ENCODE assay signal across 8 mouse cellular contexts in the genomic region with DNA sequence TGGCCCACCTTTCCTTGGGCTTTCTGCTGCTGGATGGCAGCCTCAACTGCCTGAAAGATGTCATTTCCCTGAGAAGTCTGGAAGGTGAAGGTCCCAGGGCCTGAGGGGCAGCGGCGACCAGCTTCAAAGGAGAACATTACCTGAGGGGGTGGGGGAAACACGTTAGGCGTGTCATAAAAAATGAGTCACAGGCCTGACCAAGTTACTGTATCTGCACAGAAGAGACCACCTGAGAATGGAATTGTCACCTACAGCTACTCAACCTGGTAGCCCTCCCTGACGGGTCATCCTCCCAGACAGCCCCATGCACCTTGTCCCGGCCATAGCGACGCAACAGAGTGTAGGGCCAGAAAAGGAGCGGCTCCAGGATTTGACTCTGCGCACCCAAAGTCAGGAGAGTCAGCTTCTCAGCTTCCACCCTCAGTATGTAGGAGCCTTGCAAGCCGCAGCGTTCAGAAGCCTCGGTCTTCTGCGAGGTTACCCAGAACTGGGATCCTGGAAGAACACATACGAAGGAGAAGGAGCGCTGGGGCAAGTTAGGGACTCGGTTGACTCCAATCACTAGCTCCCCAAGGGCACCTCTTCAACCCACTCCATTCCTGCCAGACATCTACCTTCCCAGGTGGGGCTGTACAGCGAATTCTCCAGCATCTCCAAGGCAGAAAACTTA. TPM values are rescaled to one million over a fixed set of nuclear protein-coding genes. Genes with fewer than 3 reads are reported as not detected.
A peak's percentile ranks its signal among the peaks of the same experiment; 100 is the strongest.
DNase-seq lines count a peak whose midpoint lies in the region; ATAC-seq and TF ChIP-seq lines count a peak whose summit lies in the region.

No protein-coding gene starts in this region.

- intact Hi-C loops in left cerebral cortex, adult 2 months (cut with DNase I), result no loop called here
- intact Hi-C loops in left cerebral cortex, postnatal 4 days (cut with DNase I), result no loop called here

- DNase-seq in left cerebral cortex, adult 2 months (ENCODE audit: extremely low spot score in 1 of 2, low spot score in 2 of 2), result no peak
- DNase-seq in left cerebral cortex, adult 9 months (ENCODE audit: low spot score in 2 of 2), result no peak
- DNase-seq in cerebellum, adult 8-10 months, result no peak
- no peak for DNase-seq in left cerebral cortex, postnatal 4 days
- no peak for DNase-seq in spleen, postnatal 14 days (ENCODE audit: low spot score in 2 of 2)

- peaks cover 41% of the 10 kb centered on the region for H3K4me1 ChIP-seq in embryonic facial prominence, embryonic 12.5 days
- peaks cover 17% of the 10 kb centered on the region for H3K4me1 ChIP-seq in intestine, embryonic 15.5 days (replicated peaks)
- H3K4me1 ChIP-seq in neural tube, embryonic 12.5 days, result peaks cover 29% of the 10 kb centered on the region

- no peaks in the 10 kb centered on the region for H3K9me3 ChIP-seq in embryonic facial prominence, embryonic 12.5 days
- no peaks in the 10 kb centered on the region for H3K9me3 ChIP-seq in intestine, embryonic 15.5 days
- no peaks in the 10 kb centered on the region for H3K9me3 ChIP-seq in neural tube, embryonic 12.5 days

- peaks cover 43% of the 10 kb centered on the region for H3K27me3 ChIP-seq in embryonic facial prominence, embryonic 12.5 days
- H3K27me3 ChIP-seq in intestine, embryonic 15.5 days (replicated peaks), result peaks cover 9% of the 10 kb centered on the region
- peaks cover 48% of the 10 kb centered on the region for H3K27me3 ChIP-seq in neural tube, embryonic 12.5 days (replicated peaks)

- no peak for ATAC-seq in embryonic facial prominence, embryonic 12.5 days (ENCODE audit: insufficient number of reproducible peaks, insufficient read depth, low FRiP score, low TSS enrichment)
- no peak for ATAC-seq in intestine, embryonic 15.5 days
- no peak for ATAC-seq in neural tube, embryonic 12.5 days (ENCODE audit: low FRiP score, low read depth)

- H3K36me3 ChIP-seq in embryonic facial prominence, embryonic 12.5 days, result no peaks in the 10 kb centered on the region
- 0 out of 2 replicates have a peak, but pooled peaks cover 3% of the 10 kb centered on the region for H3K36me3 ChIP-seq in intestine, embryonic 15.5 days
- no peaks in the 10 kb centered on the region for H3K36me3 ChIP-seq in neural tube, embryonic 12.5 days

- H3K4me2 ChIP-seq in embryonic facial prominence, embryonic 12.5 days (replicated peaks), result peak overlapping the region; percentile 85
- peak overlapping the region; percentile 90 for H3K4me2 ChIP-seq in intestine, embryonic 15.5 days (replicated peaks)
- H3K4me2 ChIP-seq in neural tube, embryonic 12.5 days (replicated peaks), result peak overlapping the region; percentile 85

- TF ChIP-seq CTCF in left cerebral cortex, adult 2 months (IDR thresholded peaks at IDR 0.05), result no peak

- peak overlapping the region; percentile 20; the same call in 1 of the 2 replicates for H3K9ac ChIP-seq in embryonic facial prominence, embryonic 12.5 days
- peak overlapping the region; percentile 68 for H3K9ac ChIP-seq in intestine, embryonic 15.5 days
- H3K9ac ChIP-seq in neural tube, embryonic 12.5 days, result no peak overlapping the region

- peak overlapping the region; percentile 52 for H3K4me3 ChIP-seq in left cerebral cortex, adult 2 months
- peak overlapping the region; percentile 59 for H3K4me3 ChIP-seq in embryonic facial prominence, embryonic 12.5 days
- peak overlapping the region; percentile 66 for H3K4me3 ChIP-seq in intestine, embryonic 15.5 days (replicated peaks)
- peak overlapping the region; percentile 48; the same call in 1 of the 2 replicates for H3K4me3 ChIP-seq in neural tube, embryonic 12.5 days

- H3K27ac ChIP-seq in left cerebral cortex, adult 2 months, result no peak overlapping the region
- H3K27ac ChIP-seq in embryonic facial prominence, embryonic 12.5 days, result no peak overlapping the region
- no peak overlapping the region for H3K27ac ChIP-seq in intestine, embryonic 15.5 days
- H3K27ac ChIP-seq in neural tube, embryonic 12.5 days, result no peak overlapping the region

- WGBS in embryonic facial prominence, embryonic 12.5 days, result 16% methylated on average over 18 of the region's 18 CpGs
- 39% methylated on average over 18 of the region's 18 CpGs for WGBS in intestine, embryonic 15.5 days
- WGBS in neural tube, embryonic 12.5 days, result 21% methylated on average over 18 of the region's 18 CpGs

RNA-seq across cellular contexts. Expression of a gene that starts 1.2 kb away (rescaled TPM):
- 1 to 10 TPM; 1.4 to 2.1 TPM for total RNA-seq in left cerebral cortex, adult 2 months (2021)
- polyA plus RNA-seq in embryonic facial prominence, embryonic 12.5 days (2016; fragmentation: Nextera tagmentation; extraction: Ambion mirVana), result 11.0 and 11.8 TPM in 2 replicates
- 9.7 and 9.8 TPM in 2 replicates for polyA plus RNA-seq in intestine, embryonic 15.5 days (2015; fragmentation: Nextera tagmentation; extraction: Ambion mirVana)
- polyA plus RNA-seq in neural tube, embryonic 12.5 days (2016; fragmentation: Nextera tagmentation; extraction: Ambion mirVana), result 5.8 and 6.5 TPM in 2 replicates
- 1 to 10 TPM in 1 of 2 experiments, under 1 TPM in 1; 0.76 to 1.7 TPM for total RNA-seq in left cerebral cortex, postnatal 4 days (2021)

RNA-seq across cellular contexts. Expression of a gene that starts 1.9 kb away (rescaled TPM):
- 1 to 10 TPM; 2.0 to 3.5 TPM for total RNA-seq in left cerebral cortex, adult 2 months (2021)
- 17.9 and 21.9 TPM in 2 replicates for polyA plus RNA-seq in embryonic facial prominence, embryonic 12.5 days (2016; fragmentation: Nextera tagmentation; extraction: Ambion mirVana)
- 12.7 and 14.2 TPM in 2 replicates for polyA plus RNA-seq in intestine, embryonic 15.5 days (2015; fragmentation: Nextera tagmentation; extraction: Ambion mirVana)
- 9.1 and 9.4 TPM in 2 replicates for polyA plus RNA-seq in neural tube, embryonic 12.5 days (2016; fragmentation: Nextera tagmentation; extraction: Ambion mirVana)
- total RNA-seq in left cerebral cortex, postnatal 4 days (2021), result 1 to 10 TPM; 3.2 to 3.6 TPM

RNA-seq across cellular contexts. Expression of a gene that starts 22.3 kb away (rescaled TPM):
- 100 to 1,000 TPM; 130 to 135 TPM for total RNA-seq in left cerebral cortex, adult 2 months (2021)
- 154 and 167 TPM in 2 replicates for polyA plus RNA-seq in embryonic facial prominence, embryonic 12.5 days (2016; fragmentation: Nextera tagmentation; extraction: Ambion mirVana)
- polyA plus RNA-seq in intestine, embryonic 15.5 days (2015; fragmentation: Nextera tagmentation; extraction: Ambion mirVana), result 212 and 228 TPM in 2 replicates
- polyA plus RNA-seq in neural tube, embryonic 12.5 days (2016; fragmentation: Nextera tagmentation; extraction: Ambion mirVana), result 158 and 167 TPM in 2 replicates
- total RNA-seq in left cerebral cortex, postnatal 4 days (2021), result 10 to 100 TPM; 94.8 to 98.5 TPM

RNA-seq across cellular contexts. Expression of a gene that starts 23.0 kb away (rescaled TPM):
- 10 to 100 TPM; 42.2 to 47.0 TPM for total RNA-seq in left cerebral cortex, adult 2 months (2021)
- 74.1 and 77.8 TPM in 2 replicates for polyA plus RNA-seq in embryonic facial prominence, embryonic 12.5 days (2016; fragmentation: Nextera tagmentation; extraction: Ambion mirVana)
- polyA plus RNA-seq in intestine, embryonic 15.5 days (2015; fragmentation: Nextera tagmentation; extraction: Ambion mirVana), result 72.2 and 86.5 TPM in 2 replicates
- polyA plus RNA-seq in neural tube, embryonic 12.5 days (2016; fragmentation: Nextera tagmentation; extraction: Ambion mirVana), result 68.0 and 70.6 TPM in 2 replicates
- 10 to 100 TPM; 66.1 to 70.5 TPM for total RNA-seq in left cerebral cortex, postnatal 4 days (2021)

RNA-seq across cellular contexts. Expression of a gene that starts 25.6 kb away (rescaled TPM):
- total RNA-seq in left cerebral cortex, adult 2 months (2021), result under 1 TPM; 0.61 to 0.68 TPM
- 1.5 and 1.6 TPM in 2 replicates for polyA plus RNA-seq in embryonic facial prominence, embryonic 12.5 days (2016; fragmentation: Nextera tagmentation; extraction: Ambion mirVana)
- polyA plus RNA-seq in intestine, embryonic 15.5 days (2015; fragmentation: Nextera tagmentation; extraction: Ambion mirVana), result 14.0 and 14.9 TPM in 2 replicates
- 1.8 and 2.1 TPM in 2 replicates for polyA plus RNA-seq in neural tube, embryonic 12.5 days (2016; fragmentation: Nextera tagmentation; extraction: Ambion mirVana)
- under 1 TPM; 0.62 to 0.84 TPM for total RNA-seq in left cerebral cortex, postnatal 4 days (2021)
